Mouse (Mus musculus) midbrain, embryonic 14.5 days (tissue): Measurements from ENCODE around the gene Cpne5. TPM values are rescaled to one million over a fixed set of nuclear protein-coding genes. Genes with fewer than 3 reads are reported as not detected.

ENCODE experiments used
- ATAC-seq: fragments of 200-750 bp; cut with Nextera tagmentation; 2 replicates; pipeline ENCODE4 v1.8.0; 2017; ENCODE audit warnings: moderate number of reproducible peaks, moderate library complexity; ENCODE audit not compliant: low FRiP score, low TSS enrichment
- DNase-seq: peaks from one replicate; pipeline ENCODE4 v3.0.0-alpha.2; 2015
- H3K27ac ChIP-seq: fragments of 300-500 bp; sonication (generic); replicated peaks from 2 replicates; pipeline ENCODE4 v1.5.1; 2014; ENCODE audit warnings: mild to moderate bottlenecking, low read depth, low read length, moderate library complexity
- H3K27me3 ChIP-seq: fragments of 300-500 bp; sonication (generic); 2 replicates; pipeline ENCODE4 v1.6.1; 2014; ENCODE audit warnings: low read length, control low read depth, mixed read lengths; ENCODE audit not compliant: control insufficient read depth, insufficient read depth
- H3K36me3 ChIP-seq: fragments of 300-500 bp; sonication (generic); 2 replicates; pipeline ENCODE4 v1.6.1; 2014; ENCODE audit warnings: low read length, control low read depth; ENCODE audit not compliant: control insufficient read depth, insufficient read depth
- H3K4me1 ChIP-seq: fragments of 300-500 bp; sonication (generic); 2 replicates; pipeline ENCODE4 v1.6.1; 2014; ENCODE audit warnings: mild to moderate bottlenecking, antibody characterized with exemption, low read length, control low read depth; ENCODE audit not compliant: control insufficient read depth, insufficient read depth
- H3K4me2 ChIP-seq: fragments of 300-500 bp; sonication (generic); 2 replicates; pipeline ENCODE4 v1.6.1; 2014; ENCODE audit warnings: mild to moderate bottlenecking, low read length, moderate library complexity
- H3K4me3 ChIP-seq: fragments of 300-500 bp; sonication (generic); replicated peaks from 2 replicates; pipeline ENCODE4 v1.5.1; 2014; ENCODE audit warnings: low read depth, low read length
- H3K9ac ChIP-seq: fragments of 300-500 bp; sonication (generic); replicated peaks from 2 replicates; pipeline ENCODE4 v1.6.1; 2014; ENCODE audit warnings: mild to moderate bottlenecking, low read length, moderate library complexity
- H3K9me3 ChIP-seq: fragments of 300-500 bp; sonication (generic); 2 replicates; pipeline ENCODE4 v1.6.1; 2016; ENCODE audit warnings: low read length, control low read depth, mixed read lengths; ENCODE audit not compliant: control insufficient read depth
- WGBS: fragments of 180-500 bp; shearing (Covaris S2); extraction: QIAGEN DNeasy Blood & Tissue Kit; methylation state at CpG from one replicate; pipeline ENCODE4 v1.1.7; 2014; 5-methylcytosine and 5-hydroxymethylcytosine counted together
- polyA plus RNA-seq: library from polyadenylated mRNA; unstranded; fragments of >200 nt; fragmentation: Nextera tagmentation; extraction: Ambion mirVana; gene quantifications from 2 replicates; pipeline ENCODE4 v1.2.1, GENCODE M21; 2014

Cpne5 gene
- polyA plus RNA-seq, 1 experiment from 2014 or later, result 27.6 TPM

GRCm38 (mm10) chr17:29186989-29187859 lies 50.7 kb downstream of the Cpne5 start:
- Histone ChIP-seq H3K27me3 (no peaks in the 10 kb centered on the region), H3K27ac (peak overlapping the region; percentile 74), H3K4me3 (no peak overlapping the region), H3K4me1 (peaks cover 27% of the 10 kb centered on the region; the same call in 1 of the 2 replicates), H3K4me2 (no peak overlapping the region), H3K9ac (no peak overlapping the region; the same call in 1 of the 2 replicates), H3K36me3 (no peaks in the 10 kb centered on the region), H3K9me3 (no peaks in the 10 kb centered on the region)
- 11% methylated on average over 10 of the region's 10 CpGs for WGBS
- peak; percentile 29; the same call in 1 of the 2 replicates for ATAC-seq
- DNase-seq, result peak; percentile 49

GRCm38 (mm10) chr17:29185376-29186046 lies 52.5 kb downstream of the Cpne5 start:
- no peaks in the 10 kb centered on the region for H3K36me3 ChIP-seq
- DNase-seq (no peak), ATAC-seq (no peak)
- H3K27ac ChIP-seq, result no peak overlapping the region
- no peak overlapping the region for H3K4me3 ChIP-seq
- H3K9ac ChIP-seq, result no peak overlapping the region
- no peaks in the 10 kb centered on the region for H3K27me3 ChIP-seq
- no peak overlapping the region for H3K4me2 ChIP-seq
- no peaks in the 10 kb centered on the region for H3K9me3 ChIP-seq
- H3K4me1 ChIP-seq, result peaks cover 27% of the 10 kb centered on the region; the same call in 1 of the 2 replicates
- 33% methylated on average over 7 of the region's 7 CpGs for WGBS

GRCm38 (mm10) chr17:29183162-29183561 lies 54.8 kb downstream of the Cpne5 start:
- H3K4me1 ChIP-seq, result peaks cover 22% of the 10 kb centered on the region; the same call in 1 of the 2 replicates
- H3K9me3 ChIP-seq, result no peaks in the 10 kb centered on the region
- WGBS, result 63% methylated on average over 11 of the region's 11 CpGs
- no peak for ATAC-seq
- no peak overlapping the region for H3K27ac ChIP-seq
- no peak overlapping the region for H3K9ac ChIP-seq
- H3K27me3 ChIP-seq, result no peaks in the 10 kb centered on the region
- H3K4me3 ChIP-seq, result no peak overlapping the region
- no peaks in the 10 kb centered on the region for H3K36me3 ChIP-seq
- no peak overlapping the region for H3K4me2 ChIP-seq
- DNase-seq, result no peak

DNA sequence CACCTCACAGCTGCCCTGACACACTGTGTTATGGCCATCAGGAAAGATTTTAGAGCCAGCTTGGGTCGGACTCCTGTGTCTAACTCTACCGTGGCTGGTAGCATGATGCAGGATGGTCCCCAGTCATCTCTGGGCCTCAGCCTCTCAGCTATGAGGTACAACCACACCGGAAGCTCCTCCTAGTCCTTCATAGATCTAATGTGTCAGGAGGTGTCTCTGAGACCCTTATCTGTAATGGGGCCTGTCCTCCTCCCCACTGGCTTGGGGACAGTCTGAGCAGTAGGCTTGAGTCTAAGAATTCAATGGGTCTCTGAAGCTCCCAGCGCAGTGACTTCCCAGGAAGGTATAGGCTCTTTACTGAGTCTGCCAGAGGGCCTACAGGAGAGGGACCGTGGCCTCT lies 56.2 kb downstream of the Cpne5 start:
- no peak overlapping the region for H3K27ac ChIP-seq
- H3K36me3 ChIP-seq, result no peaks in the 10 kb centered on the region
- no peaks in the 10 kb centered on the region for H3K9me3 ChIP-seq
- H3K4me2 ChIP-seq, result no peak overlapping the region
- H3K9ac ChIP-seq, result no peak overlapping the region
- H3K4me3 ChIP-seq, result no peak overlapping the region
- no peaks in the 10 kb centered on the region for H3K27me3 ChIP-seq
- ATAC-seq (no peak), DNase-seq (no peak)
- 90% methylated on average over 5 of the region's 5 CpGs for WGBS
- H3K4me1 ChIP-seq, result peaks cover 17% of the 10 kb centered on the region

GRCm38 (mm10) chr17:29180406-29181127 lies 57.4 kb downstream of the Cpne5 start:
- WGBS, result 87% methylated on average over 4 of the region's 4 CpGs
- H3K4me3 ChIP-seq, result no peak overlapping the region

DNA sequence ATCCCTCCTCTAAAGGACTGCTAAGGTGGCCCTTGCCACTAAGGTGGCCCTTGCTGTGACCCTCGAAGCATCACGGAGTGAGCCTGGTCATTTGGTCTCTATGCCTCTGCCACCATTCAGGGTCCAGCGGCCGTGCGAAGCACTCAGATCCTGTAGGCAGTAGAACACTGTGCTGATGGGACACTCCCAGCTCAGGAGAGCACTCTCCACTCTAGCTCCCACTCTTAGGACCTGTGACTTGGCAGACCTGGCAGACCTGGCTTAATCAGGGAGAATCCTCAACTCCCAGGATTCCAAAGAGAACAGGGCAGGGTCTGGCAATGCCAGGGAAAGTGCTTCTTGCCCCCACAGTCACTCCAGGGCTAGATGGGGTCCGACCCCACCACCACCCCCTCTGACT lies 58.0 kb downstream of the Cpne5 start:
- Histone ChIP-seq H3K27ac (no peak overlapping the region), H3K27me3 (no peaks in the 10 kb centered on the region), H3K4me2 (no peak overlapping the region), H3K9me3 (no peaks in the 10 kb centered on the region), H3K4me1 (peaks cover 11% of the 10 kb centered on the region), H3K36me3 (no peaks in the 10 kb centered on the region), H3K9ac (no peak overlapping the region), H3K4me3 (no peak overlapping the region)
- 86% methylated on average over 6 of the region's 6 CpGs for WGBS
- no peak for ATAC-seq
- DNase-seq, result no peak

More at GRCm38 (mm10) chr17:29180406-29181127, 57.4 kb downstream of the Cpne5 start:
- H3K4me2 ChIP-seq, result no peak overlapping the region
- H3K27ac ChIP-seq, result no peak overlapping the region
- DNase-seq, result no peak
- no peaks in the 10 kb centered on the region for H3K27me3 ChIP-seq
- no peak overlapping the region for H3K9ac ChIP-seq
- no peaks in the 10 kb centered on the region for H3K9me3 ChIP-seq
- ATAC-seq, result no peak
- peaks cover 16% of the 10 kb centered on the region for H3K4me1 ChIP-seq
- H3K36me3 ChIP-seq, result no peaks in the 10 kb centered on the region

GRCm38 (mm10) chr17:29178503-29179059 lies 59.4 kb downstream of the Cpne5 start:
- H3K4me3 ChIP-seq, result no peak overlapping the region
- no peak overlapping the region for H3K4me2 ChIP-seq
- no peak overlapping the region for H3K27ac ChIP-seq
- no peaks in the 10 kb centered on the region for H3K36me3 ChIP-seq
- H3K4me1 ChIP-seq, result peaks cover 11% of the 10 kb centered on the region
- no peak overlapping the region for H3K9ac ChIP-seq
- 59% methylated on average over 9 of the region's 9 CpGs for WGBS
- ATAC-seq (no peak), DNase-seq (no peak)
- no peaks in the 10 kb centered on the region for H3K9me3 ChIP-seq
- no peaks in the 10 kb centered on the region for H3K27me3 ChIP-seq
